Mouse (Mus musculus): ENCODE measurements around the gene Sema3c.

- TF ChIP-seq GATA1 (IDR thresholded peaks at IDR 0.05; ENCODE audit: borderline replicate concordance, low read length) (no peak), FLI1 (IDR thresholded peaks at IDR 0.05; ENCODE audit: low read length) (no peak)
These were observed 192.1 kb downstream of the Sema3c start for GRCm38 (mm10) chr5:17766006-17766677.

Data from megakaryocyte, embryonic 14.5 days (primary cell).